Mouse (Mus musculus): ENCODE measurements around the gene Smtnl2. TPM values are rescaled to one million over a fixed set of nuclear protein-coding genes. Genes with fewer than 3 reads are reported as not detected.
A peak's percentile ranks its signal among the peaks of the same experiment; 100 is the strongest.

Gene Smtnl2
- polyA plus RNA-seq, 1 experiment from 2014 or later: 12.2 TPM

GRCm38 (mm10) chr11:72429288-72429690, 17.8 kb upstream of the Smtnl2 start:
- Histone ChIP-seq H3K4me3 (ENCODE audit: low read depth, low read length) (no peak overlapping the region), H3K27ac (ENCODE audit: low read length) (no peak overlapping the region), H3K9ac (ENCODE audit: low read depth, low read length) (no peak overlapping the region), H3K4me2 (ENCODE audit: low read length) (peak overlapping the region; percentile 26; the same call in 1 of the 2 replicates), H3K36me3 (ENCODE audit: control insufficient read depth, insufficient read depth, low read length) (no peaks in the 10 kb centered on the region), H3K9me3 (replicated peaks; ENCODE audit: control insufficient read depth, low read length, poor library complexity, severe bottlenecking) (no peaks in the 10 kb centered on the region), H3K27me3 (ENCODE audit: control insufficient read depth, insufficient read depth, low read depth, low read length) (no peaks in the 10 kb centered on the region), H3K4me1 (ENCODE audit: control insufficient read depth, insufficient read depth, low read length) (no peaks in the 10 kb centered on the region)
- 45% methylated on average over 7 of the region's 7 CpGs for WGBS
- ATAC-seq: peak; percentile 51; the same call in 1 of the 2 replicates

GRCm38 (mm10) chr11:72428694-72429093, 17.2 kb upstream of the Smtnl2 start:
- no peaks in the 10 kb centered on the region for H3K27me3 ChIP-seq (ENCODE audit: control insufficient read depth, insufficient read depth, low read depth, low read length)
- H3K9ac ChIP-seq (ENCODE audit: low read depth, low read length): no peak overlapping the region
- no peaks in the 10 kb centered on the region for H3K36me3 ChIP-seq (ENCODE audit: control insufficient read depth, insufficient read depth, low read length)
- H3K4me3 ChIP-seq (ENCODE audit: low read depth, low read length): no peak overlapping the region
- ATAC-seq: no peak
- no peak overlapping the region for H3K27ac ChIP-seq (ENCODE audit: low read length)
- 0% methylated on average over 5 of the region's 5 CpGs for WGBS
- H3K9me3 ChIP-seq (replicated peaks; ENCODE audit: control insufficient read depth, low read length, poor library complexity, severe bottlenecking): no peaks in the 10 kb centered on the region
- no peaks in the 10 kb centered on the region for H3K4me1 ChIP-seq (ENCODE audit: control insufficient read depth, insufficient read depth, low read length)
- H3K4me2 ChIP-seq (ENCODE audit: low read length): no peak overlapping the region

GRCm38 (mm10) chr11:72426884-72427283, 15.4 kb upstream of the Smtnl2 start:
- no peaks in the 10 kb centered on the region for H3K27me3 ChIP-seq (ENCODE audit: control insufficient read depth, insufficient read depth, low read depth, low read length)
- H3K27ac ChIP-seq (ENCODE audit: low read length): no peak overlapping the region
- no peak overlapping the region for H3K4me3 ChIP-seq (ENCODE audit: low read depth, low read length)
- H3K9ac ChIP-seq (ENCODE audit: low read depth, low read length): no peak overlapping the region
- H3K36me3 ChIP-seq (ENCODE audit: control insufficient read depth, insufficient read depth, low read length): no peaks in the 10 kb centered on the region
- H3K9me3 ChIP-seq (replicated peaks; ENCODE audit: control insufficient read depth, low read length, poor library complexity, severe bottlenecking): no peaks in the 10 kb centered on the region
- H3K4me1 ChIP-seq (ENCODE audit: control insufficient read depth, insufficient read depth, low read length): no peaks in the 10 kb centered on the region
- no peak for ATAC-seq
- H3K4me2 ChIP-seq (ENCODE audit: low read length): no peak overlapping the region

- no peaks in the 10 kb centered on the region for H3K36me3 ChIP-seq (ENCODE audit: control insufficient read depth, insufficient read depth, low read length)
- H3K9ac ChIP-seq (ENCODE audit: low read depth, low read length): no peak overlapping the region
- no peak overlapping the region for H3K4me2 ChIP-seq (ENCODE audit: low read length)
- H3K9me3 ChIP-seq (replicated peaks; ENCODE audit: control insufficient read depth, low read length, poor library complexity, severe bottlenecking): no peaks in the 10 kb centered on the region
- H3K27ac ChIP-seq (ENCODE audit: low read length): no peak overlapping the region
- no peaks in the 10 kb centered on the region for H3K27me3 ChIP-seq (ENCODE audit: control insufficient read depth, insufficient read depth, low read depth, low read length)
- no peak overlapping the region for H3K4me3 ChIP-seq (ENCODE audit: low read depth, low read length)
- ATAC-seq: no peak
- no peaks in the 10 kb centered on the region for H3K4me1 ChIP-seq (ENCODE audit: control insufficient read depth, insufficient read depth, low read length)
Observed at GRCm38 (mm10) chr11:72425201-72425600, 13.7 kb upstream of the Smtnl2 start.

- Histone ChIP-seq H3K27ac (ENCODE audit: low read length) (no peak overlapping the region), H3K9me3 (replicated peaks; ENCODE audit: control insufficient read depth, low read length, poor library complexity, severe bottlenecking) (no peaks in the 10 kb centered on the region), H3K36me3 (ENCODE audit: control insufficient read depth, insufficient read depth, low read length) (no peaks in the 10 kb centered on the region), H3K4me2 (ENCODE audit: low read length) (no peak overlapping the region), H3K4me1 (ENCODE audit: control insufficient read depth, insufficient read depth, low read length) (no peaks in the 10 kb centered on the region), H3K27me3 (ENCODE audit: control insufficient read depth, insufficient read depth, low read depth, low read length) (no peaks in the 10 kb centered on the region), H3K9ac (ENCODE audit: low read depth, low read length) (no peak overlapping the region), H3K4me3 (ENCODE audit: low read depth, low read length) (no peak overlapping the region)
- 85% methylated on average over 4 of the region's 4 CpGs for WGBS
- no peak for ATAC-seq
Observed at GRCm38 (mm10) chr11:72423686-72424085, 12.2 kb upstream of the Smtnl2 start.

- Histone ChIP-seq H3K9ac (ENCODE audit: low read depth, low read length) (no peak overlapping the region), H3K27me3 (ENCODE audit: control insufficient read depth, insufficient read depth, low read depth, low read length) (no peaks in the 10 kb centered on the region), H3K27ac (ENCODE audit: low read length) (no peak overlapping the region), H3K36me3 (ENCODE audit: control insufficient read depth, insufficient read depth, low read length) (no peaks in the 10 kb centered on the region), H3K9me3 (replicated peaks; ENCODE audit: control insufficient read depth, low read length, poor library complexity, severe bottlenecking) (no peaks in the 10 kb centered on the region), H3K4me2 (ENCODE audit: low read length) (no peak overlapping the region), H3K4me3 (ENCODE audit: low read depth, low read length) (no peak overlapping the region), H3K4me1 (ENCODE audit: control insufficient read depth, insufficient read depth, low read length) (no peaks in the 10 kb centered on the region)
- ATAC-seq: no peak
- 92% methylated on average over 11 of the region's 11 CpGs for WGBS
Observed at GRCm38 (mm10) chr11:72421518-72422278, 10.2 kb upstream of the Smtnl2 start.

- H3K27me3 ChIP-seq (ENCODE audit: control insufficient read depth, insufficient read depth, low read depth, low read length): no peaks in the 10 kb centered on the region
- 86% methylated on average over 6 of the region's 6 CpGs for WGBS
- H3K9me3 ChIP-seq (replicated peaks; ENCODE audit: control insufficient read depth, low read length, poor library complexity, severe bottlenecking): no peaks in the 10 kb centered on the region
- no peak overlapping the region for H3K4me2 ChIP-seq (ENCODE audit: low read length)
- no peak overlapping the region for H3K4me3 ChIP-seq (ENCODE audit: low read depth, low read length)
- H3K9ac ChIP-seq (ENCODE audit: low read depth, low read length): no peak overlapping the region
- no peaks in the 10 kb centered on the region for H3K36me3 ChIP-seq (ENCODE audit: control insufficient read depth, insufficient read depth, low read length)
- H3K27ac ChIP-seq (ENCODE audit: low read length): no peak overlapping the region
- no peaks in the 10 kb centered on the region for H3K4me1 ChIP-seq (ENCODE audit: control insufficient read depth, insufficient read depth, low read length)
- no peak for ATAC-seq
Observed at GRCm38 (mm10) chr11:72420460-72421122, 9.1 kb upstream of the Smtnl2 start.

GRCm38 (mm10) chr11:72419006-72419405, 7.5 kb upstream of the Smtnl2 start:
- Histone ChIP-seq H3K4me3 (ENCODE audit: low read depth, low read length) (no peak overlapping the region), H3K9me3 (replicated peaks; ENCODE audit: control insufficient read depth, low read length, poor library complexity, severe bottlenecking) (no peaks in the 10 kb centered on the region), H3K36me3 (ENCODE audit: control insufficient read depth, insufficient read depth, low read length) (no peaks in the 10 kb centered on the region), H3K27me3 (ENCODE audit: control insufficient read depth, insufficient read depth, low read depth, low read length) (no peaks in the 10 kb centered on the region), H3K4me2 (ENCODE audit: low read length) (no peak overlapping the region), H3K9ac (ENCODE audit: low read depth, low read length) (no peak overlapping the region), H3K4me1 (ENCODE audit: control insufficient read depth, insufficient read depth, low read length) (no peaks in the 10 kb centered on the region), H3K27ac (ENCODE audit: low read length) (no peak overlapping the region)
- 92% methylated on average over 6 of the region's 6 CpGs for WGBS
- ATAC-seq: no peak

GRCm38 (mm10) chr11:72418227-72418626, 6.7 kb upstream of the Smtnl2 start:
- Histone ChIP-seq H3K27me3 (ENCODE audit: control insufficient read depth, insufficient read depth, low read depth, low read length) (no peaks in the 10 kb centered on the region), H3K4me3 (ENCODE audit: low read depth, low read length) (no peak overlapping the region), H3K36me3 (ENCODE audit: control insufficient read depth, insufficient read depth, low read length) (no peaks in the 10 kb centered on the region), H3K4me2 (ENCODE audit: low read length) (no peak overlapping the region), H3K4me1 (ENCODE audit: control insufficient read depth, insufficient read depth, low read length) (no peaks in the 10 kb centered on the region), H3K9me3 (replicated peaks; ENCODE audit: control insufficient read depth, low read length, poor library complexity, severe bottlenecking) (no peaks in the 10 kb centered on the region), H3K9ac (ENCODE audit: low read depth, low read length) (no peak overlapping the region), H3K27ac (ENCODE audit: low read length) (no peak overlapping the region)
- no peak for ATAC-seq
- WGBS: 32% methylated on average over 8 of the region's 8 CpGs

All from midbrain, embryonic 16.5 days (tissue).